Mouse (Mus musculus): Measurements from ENCODE around the gene Edn1. TPM values are rescaled to one million over a fixed set of nuclear protein-coding genes. Genes with fewer than 3 reads are reported as not detected.

Edn1 gene
- total RNA-seq (2015; ENCODE audit: low replicate concordance), result not detected in 2 replicates
- not detected in 2 replicates for total RNA-seq (2017; ENCODE audit: low replicate concordance)

DNA sequence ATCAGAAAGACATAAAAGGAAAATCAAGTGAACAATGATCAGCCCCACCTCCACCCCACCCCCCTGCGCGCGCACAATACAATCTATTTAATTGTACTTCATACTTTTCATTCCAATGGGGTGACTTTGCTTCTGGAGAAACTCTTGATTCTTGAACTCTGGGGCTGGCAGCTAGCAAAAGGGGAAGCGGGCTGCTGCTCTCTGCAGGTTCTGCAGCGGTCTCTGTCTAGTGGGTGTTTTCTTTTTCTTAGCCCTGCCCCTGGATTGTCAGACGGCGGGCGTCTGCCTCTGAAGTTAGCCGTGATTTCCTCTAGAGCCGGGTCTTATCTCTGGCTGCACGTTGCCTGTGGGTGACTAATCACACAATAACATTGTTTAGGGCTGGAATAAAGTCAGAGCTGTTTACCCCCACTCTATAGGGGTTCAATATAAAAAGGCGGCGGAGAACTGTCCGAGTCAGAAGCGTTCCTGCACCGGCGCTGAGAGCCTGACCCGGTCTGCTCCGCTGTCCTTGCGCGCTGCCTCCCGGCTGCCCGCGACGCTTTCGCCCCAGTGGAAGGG, at the start of gene Edn1:
Gene Edn1 (plus strand): TSS at position 316 of the 561 bp plus-strand sequence.
- no peak for ATAC-seq (replicated peaks; ENCODE audit: low FRiP score, poor library complexity, severe bottlenecking)

DNA sequence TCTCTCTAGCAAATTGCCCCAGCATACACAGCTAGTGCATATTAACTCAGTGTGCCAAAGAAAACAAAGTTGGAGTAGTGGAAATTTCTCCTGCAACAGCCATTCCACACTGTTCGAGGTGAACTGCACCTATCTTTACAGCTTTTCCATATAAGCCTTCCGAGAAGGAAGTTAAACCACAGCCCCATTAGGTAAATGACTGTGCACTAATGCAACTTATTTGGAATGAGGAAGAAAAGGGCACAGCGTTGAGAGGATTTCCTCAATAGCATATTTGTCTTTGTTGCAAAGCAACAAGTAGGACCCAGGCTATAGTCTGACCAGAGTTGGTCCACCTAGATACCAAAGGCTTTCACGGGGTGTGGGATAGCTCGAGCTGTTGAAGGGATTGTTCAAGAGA, 47.5 kb upstream of the Edn1 start:
- no peak for ATAC-seq (replicated peaks; ENCODE audit: low FRiP score, poor library complexity, severe bottlenecking)

DNA sequence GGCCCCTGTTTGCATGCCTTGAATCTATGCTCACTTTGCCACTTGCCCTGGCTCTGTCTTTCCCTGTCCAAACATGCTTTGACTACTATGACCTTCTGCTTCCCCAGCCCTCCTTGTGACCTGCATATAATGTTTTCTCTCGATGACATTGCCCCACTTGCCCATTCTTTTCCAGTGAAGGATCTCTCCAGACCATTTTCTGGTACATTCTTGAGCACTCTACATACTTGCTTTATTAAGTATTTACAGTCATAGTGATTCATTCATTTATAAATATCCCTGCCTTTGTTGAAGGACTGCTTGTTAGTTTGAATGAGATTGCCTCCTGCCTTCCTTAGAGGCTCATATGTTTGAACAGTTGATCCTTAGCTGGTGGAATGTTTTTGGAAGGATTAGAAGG, 46.2 kb upstream of the Edn1 start:
- no peak for ATAC-seq (replicated peaks; ENCODE audit: low FRiP score, poor library complexity, severe bottlenecking)

DNA sequence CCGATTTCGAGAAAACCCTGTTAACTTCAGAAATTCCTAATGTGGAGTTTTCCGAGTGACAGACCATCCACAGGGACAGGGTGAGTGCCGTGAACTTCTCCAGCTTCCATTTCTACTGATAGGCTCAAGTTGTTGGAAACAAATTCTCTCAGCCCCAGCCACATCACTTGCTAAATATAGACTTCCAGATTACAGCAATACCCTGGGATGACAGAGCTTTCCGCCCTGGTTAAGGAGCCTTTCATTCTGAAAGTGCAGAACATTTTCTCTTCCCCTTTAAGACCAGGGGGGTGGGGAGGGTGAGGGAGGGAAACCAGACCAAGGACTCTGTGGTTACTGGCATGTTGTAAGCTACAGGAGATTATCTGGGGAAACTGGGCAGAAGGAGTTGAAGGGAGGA, 42.9 kb upstream of the Edn1 start:
- no peak for ATAC-seq (replicated peaks; ENCODE audit: low FRiP score, poor library complexity, severe bottlenecking)

DNA sequence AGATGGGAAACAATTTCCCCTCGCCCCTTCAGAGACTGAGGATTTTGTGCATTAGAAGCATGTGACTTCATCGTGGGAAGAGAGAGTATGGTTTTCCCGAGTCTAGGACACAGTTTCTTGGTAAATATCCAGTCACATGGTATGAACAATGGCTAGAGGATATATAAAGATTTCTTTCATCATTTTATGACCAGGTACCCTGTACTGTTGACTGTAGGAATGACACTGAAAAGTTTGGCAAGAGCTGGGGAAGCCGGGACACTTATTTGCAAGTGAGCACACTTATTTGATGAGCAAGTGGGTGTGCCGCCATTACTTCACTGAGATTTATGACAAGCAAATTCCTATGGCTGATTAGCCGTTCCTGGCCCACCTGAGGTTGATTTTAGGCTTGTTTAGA, 40.6 kb upstream of the Edn1 start:
- ATAC-seq (replicated peaks; ENCODE audit: low FRiP score, poor library complexity, severe bottlenecking), result no peak

DNA sequence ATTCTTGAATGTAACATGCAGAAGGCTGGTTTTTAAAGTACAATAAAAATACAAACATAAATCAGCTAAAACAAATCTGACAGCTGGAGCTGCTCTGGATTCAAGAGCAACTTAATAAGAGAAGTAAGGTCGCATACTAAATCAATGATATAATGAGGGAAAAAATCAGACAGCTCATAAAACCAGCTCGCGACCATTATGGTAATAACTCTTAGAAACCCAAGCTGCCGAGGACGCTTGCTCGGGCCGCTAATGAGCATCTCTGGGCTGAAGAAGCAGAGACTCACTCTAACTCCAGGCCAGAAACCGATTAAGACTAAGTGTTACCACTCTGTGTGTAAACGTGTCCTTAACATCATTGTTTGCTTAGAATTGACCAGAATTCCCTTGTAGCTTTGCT, 31.2 kb upstream of the Edn1 start:
- no peak for ATAC-seq (replicated peaks; ENCODE audit: low FRiP score, poor library complexity, severe bottlenecking)

GRCm38 (mm10) chr13:42276774-42277454, 24.4 kb upstream of the Edn1 start:
- no peak for ATAC-seq (replicated peaks; ENCODE audit: low FRiP score, poor library complexity, severe bottlenecking)

DNA sequence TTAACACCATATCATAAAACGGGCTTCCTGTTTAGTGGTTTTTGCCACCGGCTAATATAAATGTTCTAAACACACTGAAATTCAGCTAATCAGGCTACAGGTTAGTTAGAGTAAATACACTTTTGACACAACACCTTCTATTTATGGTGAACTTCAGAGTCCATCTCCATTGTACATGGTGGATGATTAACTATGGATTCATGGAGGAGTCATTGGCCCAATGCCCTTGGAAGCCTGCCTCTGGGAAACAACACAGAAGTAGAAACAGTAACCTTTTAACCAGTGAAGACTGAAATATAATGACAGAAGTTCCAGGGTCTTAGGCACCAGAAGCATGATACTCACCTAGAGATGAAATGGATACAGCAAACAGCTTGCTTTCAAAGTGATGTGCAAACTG, 23.5 kb upstream of the Edn1 start:
- no peak for ATAC-seq (replicated peaks; ENCODE audit: low FRiP score, poor library complexity, severe bottlenecking)

DNA sequence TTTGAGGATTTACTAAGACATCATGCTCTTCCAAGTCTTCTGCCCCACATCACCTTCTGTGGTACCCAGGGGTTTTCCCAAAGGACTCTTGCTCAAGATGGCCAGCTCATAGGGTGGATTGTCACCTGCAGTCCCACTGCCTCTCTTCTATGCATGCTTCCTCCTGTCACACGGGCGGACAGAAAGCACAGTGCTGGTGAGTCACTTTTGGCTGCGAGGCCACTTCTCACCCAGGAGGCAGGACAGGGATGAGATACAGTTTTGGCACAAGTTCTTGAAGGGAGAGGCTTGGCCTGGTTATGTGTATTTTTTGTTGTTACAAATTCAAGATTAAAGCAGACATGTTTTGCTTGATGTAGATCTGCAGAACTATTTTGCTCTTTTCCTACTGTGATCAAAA, 15.4 kb upstream of the Edn1 start:
- no peak for ATAC-seq (replicated peaks; ENCODE audit: low FRiP score, poor library complexity, severe bottlenecking)

DNA sequence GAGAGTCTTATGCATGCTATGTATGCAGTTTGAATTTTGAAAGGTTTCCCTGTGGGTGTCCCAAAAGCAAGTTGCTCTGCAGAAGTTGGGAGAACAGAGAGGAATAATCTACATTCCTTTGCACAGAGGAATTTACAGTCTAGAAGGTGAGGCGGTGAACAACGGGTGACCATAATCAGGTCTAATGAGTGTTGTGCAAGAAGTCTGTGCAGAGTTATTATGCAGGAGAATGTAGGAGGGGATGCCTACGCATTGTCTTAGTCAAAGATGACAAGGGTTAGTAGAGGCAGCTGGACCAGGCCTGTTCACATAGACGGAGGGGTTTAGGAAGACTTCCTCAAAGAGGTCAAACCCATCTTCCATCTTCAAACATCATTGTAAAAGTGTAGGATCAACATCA, 14.5 kb upstream of the Edn1 start:
- ATAC-seq (replicated peaks; ENCODE audit: low FRiP score, poor library complexity, severe bottlenecking), result no peak

DNA sequence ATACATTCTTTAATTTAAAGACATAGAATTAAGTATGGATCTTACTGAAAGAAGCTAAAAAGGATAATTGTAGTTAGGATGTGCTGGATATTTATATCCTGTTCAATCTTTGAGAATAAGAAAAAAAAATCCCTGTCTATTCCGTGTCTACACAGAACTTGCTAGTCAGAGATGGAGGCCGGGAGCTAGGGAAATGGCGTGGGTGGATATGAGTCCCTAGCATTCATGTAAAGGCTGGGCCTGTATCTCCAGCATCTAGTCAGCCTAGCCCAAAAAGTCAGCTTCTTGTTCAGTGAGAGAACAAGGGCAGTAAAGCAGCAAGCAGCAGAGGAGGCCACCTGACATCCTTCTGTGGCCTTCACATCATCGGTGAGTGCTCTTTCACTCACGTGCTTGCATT, 8.7 kb upstream of the Edn1 start:
- no peak for ATAC-seq (replicated peaks; ENCODE audit: low FRiP score, poor library complexity, severe bottlenecking)

DNA sequence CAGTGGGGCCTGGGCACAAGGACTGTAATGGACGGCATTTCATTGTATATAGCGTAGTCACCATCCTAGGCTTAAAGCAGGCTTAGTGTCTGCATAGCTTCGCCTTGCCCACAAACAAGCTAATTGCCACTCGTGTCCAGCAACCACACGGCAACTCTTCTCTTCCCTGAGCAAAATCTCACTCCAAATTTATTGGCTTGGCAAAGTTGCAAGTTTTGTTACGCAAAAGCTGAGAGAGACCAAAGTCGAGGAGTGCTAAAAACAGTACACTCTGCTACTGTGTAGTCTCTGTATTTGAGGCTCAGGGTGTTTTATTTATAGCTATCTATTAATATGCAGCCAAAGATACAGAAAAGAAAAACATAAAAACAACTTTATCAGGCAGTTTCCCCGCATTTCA, 3.0 kb upstream of the Edn1 start:
- no peak for ATAC-seq (replicated peaks; ENCODE audit: low FRiP score, poor library complexity, severe bottlenecking)

- ATAC-seq (replicated peaks; ENCODE audit: low FRiP score, poor library complexity, severe bottlenecking), result no peak
Observed at GRCm38 (mm10) chr13:42298766-42299165, 2.5 kb upstream of the Edn1 start.

DNA sequence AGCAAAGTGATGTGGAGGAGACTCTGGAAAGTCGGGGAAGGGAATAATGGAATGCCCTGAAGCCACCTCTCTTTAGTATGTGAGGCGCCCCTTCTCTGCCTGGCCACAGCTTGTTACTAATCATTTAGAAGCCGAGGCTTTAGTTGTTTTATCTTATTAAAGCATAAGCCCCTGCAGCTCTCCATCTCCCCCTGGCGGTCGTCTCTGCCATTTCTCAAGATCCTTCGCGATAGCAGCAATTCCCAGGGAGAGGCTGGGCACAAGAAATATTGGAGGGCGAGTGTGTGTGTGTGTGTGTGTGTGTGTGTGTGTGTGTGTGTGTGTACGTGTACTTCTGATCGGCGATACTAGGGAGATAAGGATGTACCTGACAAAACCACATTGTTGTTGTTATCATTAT, 709 bp upstream of the Edn1 start:
- no peak for ATAC-seq (replicated peaks; ENCODE audit: low FRiP score, poor library complexity, severe bottlenecking)

GRCm38 (mm10) chr13:42301961-42302861, 935 bp downstream of the Edn1 start:
- no peak for ATAC-seq (replicated peaks; ENCODE audit: low FRiP score, poor library complexity, severe bottlenecking)

- no peak for ATAC-seq (replicated peaks; ENCODE audit: low FRiP score, poor library complexity, severe bottlenecking)
Observed at GRCm38 (mm10) chr13:42303180-42303929, 2.1 kb downstream of the Edn1 start.

DNA sequence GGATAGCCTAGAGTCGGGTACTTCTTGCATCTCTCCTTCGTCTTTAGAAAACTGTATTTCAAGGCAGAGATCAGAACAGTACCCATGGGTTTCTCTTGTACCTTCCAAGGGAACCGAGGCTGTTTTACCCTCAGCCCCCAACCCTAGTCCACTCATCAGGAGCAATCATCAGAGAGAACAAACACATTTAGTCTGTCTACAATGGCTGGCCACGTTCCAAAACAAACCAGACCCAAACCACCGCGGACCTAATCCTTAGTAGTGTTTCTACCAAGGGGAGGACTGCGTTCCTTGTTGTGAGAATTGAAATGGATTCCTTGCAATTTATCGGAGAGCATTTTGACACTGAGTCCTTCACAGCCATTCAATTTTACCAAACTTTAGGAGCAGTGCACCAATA, 2.9 kb downstream of the Edn1 start:
- no peak for ATAC-seq (replicated peaks; ENCODE audit: low FRiP score, poor library complexity, severe bottlenecking)

GRCm38 (mm10) chr13:42306870-42307800, 5.9 kb downstream of the Edn1 start:
- ATAC-seq (replicated peaks; ENCODE audit: low FRiP score, poor library complexity, severe bottlenecking), result no peak

Data from erythroblast, adult 5-6 weeks (primary cell).